Mouse (Mus musculus) testis, postnatal 14 days (tissue): ENCODE measurements at regions not wholly inside any gene's neighbourhood (a gene's known extent, or its start where the extent isn't known, plus 50 kb on each side); places are given as distances from the start of the nearest gene placed in this dataset.

Experiments used
- DNase-seq: peaks from one replicate; pipeline ENCODE4 v3.0.0; 2021; ENCODE audit warnings: low spot score

- DNase-seq = no peak
Measured at GRCm38 (mm10) chr3:4971496-4971895, 779.1 kb upstream of the Gm8797 start.

GRCm38 (mm10) chr3:4973278-4973677, 777.3 kb upstream of the Gm8797 start:
- DNase-seq = no peak

DNA sequence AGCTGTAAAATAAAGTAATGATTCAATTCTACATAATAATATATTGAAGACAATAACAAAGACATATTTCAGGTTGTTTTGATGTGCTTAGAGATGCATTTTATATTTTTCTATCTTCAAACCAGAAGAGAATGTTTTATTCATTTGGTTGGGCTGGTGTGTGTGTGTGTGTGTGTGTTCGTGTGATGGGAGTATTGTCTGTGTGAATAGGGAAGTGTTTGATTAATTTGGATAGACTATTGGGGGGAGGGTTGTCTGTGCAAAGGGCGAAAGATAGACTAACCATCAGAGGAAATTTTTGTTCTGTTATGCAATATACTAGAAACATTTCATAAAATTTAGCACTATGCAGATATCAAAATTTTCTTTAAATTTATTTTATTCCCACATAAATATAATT, 776.8 kb upstream of the Gm8797 start:
- DNase-seq = no peak

DNA sequence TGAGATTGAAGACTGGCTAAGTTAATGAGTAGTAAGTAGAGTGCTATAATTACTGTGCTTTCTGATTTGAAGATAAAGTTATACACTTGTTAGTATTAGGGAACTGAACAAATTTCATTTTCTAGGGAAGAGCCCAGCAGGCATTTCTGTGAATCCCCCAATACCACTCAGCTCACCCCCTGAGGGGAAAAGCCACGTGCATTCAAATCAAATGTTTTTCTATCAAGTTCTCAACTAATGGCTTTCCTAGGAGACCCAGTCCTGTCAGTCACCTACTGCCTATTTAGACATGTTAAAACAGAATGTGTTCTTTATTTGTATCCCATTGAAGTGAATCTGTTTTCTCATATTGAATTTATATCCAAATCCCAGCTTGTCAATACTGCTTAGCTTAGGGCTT, 775.9 kb upstream of the Gm8797 start:
- no peak for DNase-seq

DNA sequence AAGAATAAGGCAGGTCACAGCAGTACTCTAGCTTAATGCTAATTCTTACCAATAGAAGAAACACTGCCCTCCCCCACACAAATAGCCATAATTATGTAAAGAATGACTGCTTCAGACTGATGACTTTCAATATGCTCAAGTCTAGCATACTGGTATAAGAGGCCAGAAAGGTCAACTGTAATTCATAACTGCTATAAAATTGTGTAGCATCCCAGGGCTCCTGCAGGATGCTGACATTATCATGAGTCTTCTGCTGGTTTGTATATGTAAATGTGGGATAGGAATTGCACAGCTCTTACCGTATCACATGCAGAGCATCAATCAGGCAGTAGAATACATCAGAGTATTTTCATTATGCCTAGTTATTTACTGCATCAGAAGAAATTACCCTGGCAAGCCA, 774.3 kb upstream of the Gm8797 start:
- DNase-seq = no peak

DNA sequence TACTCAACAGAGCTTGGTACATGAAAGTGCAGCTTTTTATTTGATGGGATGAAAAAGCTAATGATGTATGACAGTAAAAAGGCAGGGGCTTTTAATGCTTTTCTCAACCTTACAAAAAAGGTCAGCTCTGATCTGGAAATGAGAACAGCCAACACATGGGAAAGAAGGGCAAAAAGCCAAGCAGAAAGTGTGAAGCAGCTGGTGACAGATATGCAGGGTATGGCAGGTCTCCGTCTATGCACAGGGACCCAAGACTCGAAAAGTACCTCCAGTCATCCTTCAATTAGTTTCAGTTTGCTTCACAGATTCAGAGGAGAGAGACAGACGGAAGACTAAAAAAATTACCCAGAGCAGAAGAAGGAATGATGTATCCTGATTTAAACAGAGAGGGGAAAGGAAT, 732.9 kb upstream of the Gm8797 start:
- DNase-seq = no peak
